Mouse (Mus musculus): ENCODE measurements around the gene Lpgat1.
A peak's percentile ranks its signal among the peaks of the same experiment; 100 is the strongest.

DNA sequence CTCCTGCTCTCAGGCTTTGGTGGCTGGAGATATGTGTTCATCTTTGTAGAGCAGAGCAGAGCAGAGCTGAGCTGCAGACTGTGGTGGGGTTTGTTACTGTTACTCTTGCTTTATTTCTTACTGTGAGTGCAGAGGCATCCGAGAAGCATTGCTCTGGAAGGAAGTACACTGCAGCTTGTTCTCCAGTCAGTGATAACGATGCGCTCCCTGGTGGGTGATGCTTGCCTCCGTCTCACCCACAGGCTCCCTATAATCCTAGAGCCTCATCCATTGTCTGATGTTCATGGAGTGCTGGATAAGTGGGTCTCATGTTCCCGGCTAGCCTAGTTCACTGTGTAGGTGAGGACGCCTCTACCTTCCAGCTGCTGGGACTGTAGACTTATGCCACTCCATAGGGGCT, 6.0 kb downstream of the Lpgat1 start:
- TF ChIP-seq CTCF (IDR thresholded peaks at IDR 0.05; ENCODE audit: low read depth) (peak; percentile 25; the same call in 1 of the 2 replicates), EP300 (optimal IDR thresholded peaks at IDR 0.05) (no peak)

All from stomach, postnatal 0 days (tissue).